Comparison of ENCODE assay signal across 8 mouse cellular contexts in genomic region chr8:4324983-4325750, GRCm38 (mm10). TPM values are rescaled to one million over a fixed set of nuclear protein-coding genes. Genes with fewer than 3 reads are reported as not detected.
DNase-seq lines count a peak whose midpoint lies in the region; ATAC-seq lines count a peak whose summit lies in the region.

Ccl25 (plus strand) TSS chr8:4325210.
Elavl1 (minus strand) TSS chr8:4325413.

- H3K9me3 ChIP-seq in intestine, embryonic 14.5 days (ENCODE audit: control insufficient read depth, low read length), result no peaks in the 10 kb centered on the region

- H3K27me3 ChIP-seq in intestine, embryonic 14.5 days (replicated peaks; ENCODE audit: control insufficient read depth, insufficient read depth, low read length), result no peaks in the 10 kb centered on the region

- under 1% methylated on average over 78 of the region's 78 CpGs for WGBS in intestine, embryonic 14.5 days

- intact Hi-C loops in left cerebral cortex, postnatal 14 days (cut with DNase I), result loop anchor here (5.0 kb wide), 1 partner anchor 48 kb away; the partner anchor contains the start of gene Timm44

- H3K4me2 ChIP-seq in intestine, embryonic 14.5 days (ENCODE audit: low read length), result peak within 1 kb of the TSS; percentile 76

- peaks cover 29% of the 10 kb centered on the region for H3K4me1 ChIP-seq in intestine, embryonic 14.5 days (replicated peaks; ENCODE audit: control insufficient read depth, insufficient read depth, low read length)

- H3K9ac ChIP-seq in intestine, embryonic 14.5 days (ENCODE audit: low read length), result peak within 1 kb of the TSS; percentile 95

- peaks cover 47% of the 10 kb centered on the region for H3K36me3 ChIP-seq in intestine, embryonic 14.5 days (ENCODE audit: control insufficient read depth, insufficient read depth, low read length)

- H3K4me3 ChIP-seq in intestine, embryonic 14.5 days (ENCODE audit: low read depth, low read length), result peak within 1 kb of the TSS; percentile 98

- ATAC-seq in intestine, embryonic 14.5 days (replicated peaks; ENCODE audit: low FRiP score, low TSS enrichment, low read depth), result peak; percentile 98

- DNase-seq in adrenal gland, adult 18-20 months (ENCODE audit: low spot score in 2 of 2), result peak; percentile 97
- peak; percentile 96 for DNase-seq in embryo, embryonic 11 days
- peak; percentile 97 for DNase-seq in gastrocnemius, postnatal 25 days
- peak; percentile 99 for DNase-seq in intestine, embryonic 14.5 days (ENCODE audit: low spot score)
- peak; percentile 98 to 99 for DNase-seq in left cerebral cortex, postnatal 14 days (ENCODE audit: low spot score in 2 of 2)
- peak; percentile 97 for DNase-seq in mesoderm, embryonic 11.5 days (ENCODE audit: low read depth, low spot score)
- peak; percentile 97 to 98 for DNase-seq in right cerebral cortex, postnatal 36 days (ENCODE audit: low spot score in 2 of 2)
- DNase-seq in yolk sac, embryonic 10.5 days (ENCODE audit: low spot score), result peak; percentile 96

- peak within 1 kb of the TSS; percentile 88 for H3K27ac ChIP-seq in intestine, embryonic 14.5 days (ENCODE audit: low read depth)

RNA-seq across cellular contexts. Expression of gene Ccl25, which starts in this region (rescaled TPM):
- total RNA-seq in adrenal gland, adult 18-20 months (2021), result 10 to 100 TPM; 14.9 to 18.0 TPM
- 10 to 100 TPM; 10.8 to 12.1 TPM for total RNA-seq in gastrocnemius, postnatal 25 days (2021)
- 20.1 and 24.9 TPM in 2 replicates for polyA plus RNA-seq in intestine, embryonic 14.5 days (2014; fragmentation: Nextera tagmentation; extraction: Ambion mirVana)
- 10 to 100 TPM; 20.9 to 26.6 TPM for total RNA-seq in left cerebral cortex, postnatal 14 days (2021)

RNA-seq across cellular contexts. Expression of gene Elavl1, which starts in this region (rescaled TPM):
- total RNA-seq in adrenal gland, adult 18-20 months (2021), result 100 to 1,000 TPM; 109 to 115 TPM
- 10 to 100 TPM; 37.2 to 38.5 TPM for total RNA-seq in gastrocnemius, postnatal 25 days (2021)
- 240 and 245 TPM in 2 replicates for polyA plus RNA-seq in intestine, embryonic 14.5 days (2014; fragmentation: Nextera tagmentation; extraction: Ambion mirVana)
- total RNA-seq in left cerebral cortex, postnatal 14 days (2021), result 10 to 100 TPM; 72.2 to 72.5 TPM

Comparison
In these comparisons a context has a peak if more than half of its experiments do, and no peak if none do; other contexts are left out.
1. Peak in every context shown above with its lines: DNase-seq, ATAC-seq, H3K4me3 ChIP-seq and H3K27ac ChIP-seq.